Mouse (Mus musculus) spleen, postnatal 0 days (tissue): ENCODE results near the gene Brd4. TPM values are rescaled to one million over a fixed set of nuclear protein-coding genes. Genes with fewer than 3 reads are reported as not detected.

Source experiments
- polyA plus RNA-seq: library from polyadenylated mRNA; unstranded; fragments of >200 nt; fragmentation: Nextera tagmentation; extraction: Ambion mirVana; gene quantifications from 2 replicates; pipeline ENCODE4 v1.2.1, GENCODE M21; 2015

Gene Brd4
- polyA plus RNA-seq: 39.8 and 41.1 TPM in 2 replicates

GRCm38 (mm10) chr17:32284262-32285137, at the start of gene Brd4:
Gene Brd4, minus strand, starts transcription at chr17:32284722.

GRCm38 (mm10) chr17:32320597-32321389, 36.3 kb upstream of the Brd4 start, which contains the start of gene Akap8:
Gene Akap8, minus strand, starts transcription at chr17:32321238.

GRCm38 (mm10) chr17:32188863-32189636, 95.5 kb downstream of the Brd4 start, which contains the start of gene Ephx3:
Gene Ephx3, minus strand, starts transcription at chr17:32189549.

GRCm38 (mm10) chr17:32166687-32167086, 117.8 kb downstream of the Brd4 start, which contains the start of gene Notch3:
Gene Notch3, minus strand, starts transcription at chr17:32166852.

Other genes with a start within 250 kb of the Brd4 start
- gene Rrp1b, start 248.6 kb downstream of the Brd4 start, polyA plus RNA-seq: 38.6 and 41.2 TPM in 2 replicates
- 0.11 TPM in 2 replicates for gene Hsf2bp, start 248.4 kb downstream of the Brd4 start, polyA plus RNA-seq
- gene Notch3, start 117.9 kb downstream of the Brd4 start, polyA plus RNA-seq: 2.6 and 3.6 TPM in 2 replicates
- gene Ephx3, start 95.2 kb downstream of the Brd4 start, polyA plus RNA-seq: 0.11 and 0.13 TPM in 2 replicates
- gene Akap8, start 36.5 kb upstream of the Brd4 start, polyA plus RNA-seq: 41.3 and 43.5 TPM in 2 replicates
- gene Akap8l, start 65.9 kb upstream of the Brd4 start, polyA plus RNA-seq: 46.0 and 54.6 TPM in 2 replicates
- 8.3 and 8.6 TPM in 2 replicates for gene Wiz, start 104.7 kb upstream of the Brd4 start, polyA plus RNA-seq
- 7.5 and 10.2 TPM in 2 replicates for gene Rasal3, start 118.9 kb upstream of the Brd4 start, polyA plus RNA-seq
- 0.57 and 0.84 TPM in 2 replicates for gene Pglyrp2, start 139.4 kb upstream of the Brd4 start, polyA plus RNA-seq
- 0.41 and 1.1 TPM in 2 replicates for gene Cyp4f39, start 168.0 kb upstream of the Brd4 start, polyA plus RNA-seq
- gene Cyp4f17, start 221.3 kb upstream of the Brd4 start, polyA plus RNA-seq: 2.3 TPM in 2 replicates